Mouse (Mus musculus) heart, adult 2 months (tissue): Measurements from ENCODE around the gene Hoxa6. TPM values are rescaled to one million over a fixed set of nuclear protein-coding genes. Genes with fewer than 3 reads are reported as not detected.

Experiments
- DNase-seq, 2 experiments: peaks; one replicate each; pipeline ENCODE4 v3.0.0; 2021
- H3K27ac ChIP-seq: fragments of 200-600 bp; 2 replicates; pipeline ENCODE4 v1.8.1; 2022
- H3K27me3 ChIP-seq: fragments of 200-500 bp; 2 replicates; pipeline ENCODE4 v1.6.1; 2012; ENCODE audit warnings: mild to moderate bottlenecking, low read length, inconsistent platforms, mixed read lengths; ENCODE audit not compliant: control insufficient read depth, insufficient read depth
- H3K36me3 ChIP-seq: fragments of 200-500 bp; 2 replicates; pipeline ENCODE4 v1.6.1; 2012; ENCODE audit warnings: low read length, inconsistent platforms; ENCODE audit not compliant: control insufficient read depth, insufficient read depth
- H3K4me1 ChIP-seq: fragments of 200-500 bp; 2 replicates; pipeline ENCODE4 v1.6.1; 2011; ENCODE audit warnings: low read length; ENCODE audit not compliant: control insufficient read depth, insufficient read depth
- H3K4me3 ChIP-seq: fragments of 200-600 bp; 2 replicates; pipeline ENCODE4 v1.8.1; 2022
- H3K79me2 ChIP-seq: fragments of 200-500 bp; replicated peaks from 2 replicates; pipeline ENCODE4 v1.6.1; 2012; ENCODE audit warnings: mild to moderate bottlenecking, inconsistent platforms, low read length, moderate library complexity, mixed read lengths; ENCODE audit not compliant: control insufficient read depth, insufficient read depth
- H3K9ac ChIP-seq: fragments of 200-500 bp; 2 replicates; pipeline ENCODE4 v1.6.1; 2012; ENCODE audit warnings: low read depth, mild to moderate bottlenecking, control low read depth, inconsistent platforms, low read length, mixed read lengths
- CTCF ChIP-seq: fragments of 200-600 bp; IDR thresholded peaks from 2 replicates; pipeline ENCODE4 v1.8.1; 2022; ENCODE audit warnings: antibody characterized with exemption, mild to moderate bottlenecking, moderate library complexity
- EP300 ChIP-seq: fragments of 200-500 bp; IDR thresholded peaks from 2 replicates; pipeline ENCODE4 v1.6.1; 2011; ENCODE audit warnings: low read depth, low read length, control low read depth; ENCODE audit not compliant: insufficient read depth
- POLR2A ChIP-seq: fragments of 200-500 bp; IDR thresholded peaks from 2 replicates; pipeline ENCODE4 v1.6.1; 2011; ENCODE audit warnings: mild to moderate bottlenecking, low read depth, low read length, control low read depth; ENCODE audit not compliant: insufficient read depth
- WGBS: fragments of 180-500 bp; shearing (Covaris S2); methylation state at CpG from one replicate; pipeline ENCODE4 v1.1.7; 2018; 5-methylcytosine and 5-hydroxymethylcytosine counted together
- intact Hi-C: fragments of 180-260 bp; cut with DNase I; formaldehyde crosslinking; loops from one replicate; pipeline ENCODE4 v1.15.1; 2025
- polyA plus RNA-seq: library from polyadenylated mRNA; depleted of rRNA; stranded (reverse); fragments of >200 nt; gene quantifications from 2 replicates; pipeline ENCODE4 v1.2.3, GENCODE M21; 2012
- total RNA-seq, 2 experiments: library from RNA; stranded (reverse); gene quantifications; 2 replicates each; pipeline ENCODE4 v1.2.3; 2021

Hoxa6 gene
- total and polyA plus RNA-seq, 3 experiments = not detected

- peak in 1 of 2 experiments; percentile 16 for DNase-seq
- H3K36me3 ChIP-seq = no peaks in the 10 kb centered on the region
- H3K4me3 ChIP-seq = no peak overlapping the region
- WGBS = 5% methylated on average over 69 of the region's 69 CpGs
- intact Hi-C loops = no loop called here
- H3K27ac ChIP-seq = no peak overlapping the region
- H3K27me3 ChIP-seq = peaks cover 45% of the 10 kb centered on the region
- H3K4me1 ChIP-seq = peaks cover 1% of the 10 kb centered on the region; the same call in 1 of the 2 replicates
- TF ChIP-seq EP300 (no peak), POLR2A (no peak), CTCF (no peak)
- H3K9ac ChIP-seq = no peak overlapping the region
- no peaks in the 10 kb centered on the region for H3K79me2 ChIP-seq
These were observed 17.4 kb upstream of the Hoxa6 start for GRCm38 (mm10) chr6:52225612-52226568.

- no peaks in the 10 kb centered on the region for H3K36me3 ChIP-seq
- H3K27me3 ChIP-seq = peaks cover 39% of the 10 kb centered on the region
- H3K9ac ChIP-seq = no peak overlapping the region
- H3K4me3 ChIP-seq = no peak overlapping the region
- 3% methylated on average over 36 of the region's 36 CpGs for WGBS
- TF ChIP-seq CTCF (no peak), EP300 (no peak), POLR2A (no peak)
- no peaks in the 10 kb centered on the region for H3K79me2 ChIP-seq
- DNase-seq = no peak
- H3K4me1 ChIP-seq = peaks cover 1% of the 10 kb centered on the region; the same call in 1 of the 2 replicates
- no peak overlapping the region for H3K27ac ChIP-seq
- intact Hi-C loops = loop anchor here (5.0 kb wide), 2 partner anchors 348 to 843 kb away; no protein-coding TSS in a partner anchor
These were observed 16.5 kb upstream of the Hoxa6 start for GRCm38 (mm10) chr6:52224895-52225611.

- Histone ChIP-seq H3K9ac (no peak overlapping the region), H3K79me2 (no peaks in the 10 kb centered on the region), H3K27me3 (peaks cover 35% of the 10 kb centered on the region), H3K36me3 (no peaks in the 10 kb centered on the region), H3K27ac (no peak overlapping the region), H3K4me1 (peaks cover 1% of the 10 kb centered on the region; the same call in 1 of the 2 replicates), H3K4me3 (no peak overlapping the region)
- TF ChIP-seq EP300 (no peak), CTCF (no peak), POLR2A (no peak)
- intact Hi-C loops = loop anchor here (5.0 kb wide), 2 partner anchors 347 to 842 kb away; no protein-coding TSS in a partner anchor
- 12% methylated on average over 24 of the region's 24 CpGs for WGBS
- no peak for DNase-seq
These were observed 15.6 kb upstream of the Hoxa6 start for GRCm38 (mm10) chr6:52223939-52224760.

- Histone ChIP-seq H3K27me3 (peaks cover 38% of the 10 kb centered on the region), H3K36me3 (no peaks in the 10 kb centered on the region), H3K9ac (no peak overlapping the region), H3K4me3 (no peak overlapping the region), H3K79me2 (no peaks in the 10 kb centered on the region), H3K27ac (no peak overlapping the region), H3K4me1 (peaks cover 1% of the 10 kb centered on the region; the same call in 1 of the 2 replicates)
- no peak for TF ChIP-seq POLR2A
- TF ChIP-seq CTCF = no peak
- DNase-seq = no peak
- 48% methylated on average over 13 of the region's 13 CpGs for WGBS
- intact Hi-C loops = loop anchor here (5.0 kb wide), 2 partner anchors 345 to 840 kb away; no protein-coding TSS in a partner anchor
These were observed 14.2 kb upstream of the Hoxa6 start for GRCm38 (mm10) chr6:52222729-52223128.

- peaks cover 42% of the 10 kb centered on the region for H3K27me3 ChIP-seq
- WGBS = 14% methylated on average over 21 of the region's 21 CpGs
- H3K79me2 ChIP-seq = no peaks in the 10 kb centered on the region
- TF ChIP-seq CTCF (no peak), POLR2A (no peak), EP300 (no peak)
- intact Hi-C loops = loop anchor here (1.0 to 5.0 kb wide), 4 partner anchors 11 to 840 kb away; no protein-coding TSS in a partner anchor
- no peak overlapping the region for H3K27ac ChIP-seq
- peaks cover 1% of the 10 kb centered on the region; the same call in 1 of the 2 replicates for H3K4me1 ChIP-seq
- DNase-seq = peak in 1 of 2 experiments; percentile 20
- no peak overlapping the region for H3K9ac ChIP-seq
- H3K36me3 ChIP-seq = no peaks in the 10 kb centered on the region
- H3K4me3 ChIP-seq = no peak overlapping the region; the same call in 1 of the 2 replicates
These were observed 13.6 kb upstream of the Hoxa6 start for GRCm38 (mm10) chr6:52221993-52222685.
